Mouse (Mus musculus) liver, postnatal 0 days (tissue): ENCODE measurements around the gene Nfasc. TPM values are rescaled to one million over a fixed set of nuclear protein-coding genes. Genes with fewer than 3 reads are reported as not detected.

Source experiments
- ATAC-seq: fragments of 200-750 bp; cut with Nextera tagmentation; 2 replicates; pipeline ENCODE4 v1.8.0; 2017; ENCODE audit warnings: mild to moderate bottlenecking, moderate library complexity
- DNase-seq: peaks from one replicate; pipeline ENCODE4 v3.0.0-alpha.2; 2016
- H3K27ac ChIP-seq: fragments of 300-500 bp; sonication (generic); 2 replicates; pipeline ENCODE4 v1.5.1; 2014; ENCODE audit warnings: antibody characterized with exemption, moderate library complexity, mild to moderate bottlenecking, low read depth
- H3K27me3 ChIP-seq: fragments of 300-500 bp; sonication (generic); 2 replicates; pipeline ENCODE4 v1.6.1; 2014; ENCODE audit warnings: low read length, control low read depth, mixed read lengths; ENCODE audit not compliant: insufficient read depth
- H3K36me3 ChIP-seq: fragments of 300-500 bp; sonication (generic); replicated peaks from 2 replicates; pipeline ENCODE4 v1.6.1; 2014; ENCODE audit warnings: mild to moderate bottlenecking, control low read depth, low read length, moderate library complexity, mixed read lengths; ENCODE audit not compliant: insufficient read depth
- H3K4me1 ChIP-seq: fragments of 300-500 bp; sonication (generic); 2 replicates; pipeline ENCODE4 v1.6.1; 2014; ENCODE audit warnings: antibody characterized with exemption, mild to moderate bottlenecking, control low read depth; ENCODE audit not compliant: insufficient read depth
- H3K4me2 ChIP-seq: fragments of 300-500 bp; sonication (generic); 2 replicates; pipeline ENCODE4 v1.6.1; 2014; ENCODE audit warnings: low read depth, mild to moderate bottlenecking, low read length, moderate library complexity, mixed read lengths
- H3K4me3 ChIP-seq: fragments of 300-500 bp; sonication (generic); 2 replicates; pipeline ENCODE4 v1.5.1; 2014; ENCODE audit warnings: low read depth, low read length
- H3K9ac ChIP-seq: fragments of 300-500 bp; sonication (generic); replicated peaks from 2 replicates; pipeline ENCODE4 v1.6.1; 2014; ENCODE audit warnings: mild to moderate bottlenecking, moderate library complexity
- H3K9me3 ChIP-seq: fragments of 300-500 bp; sonication (generic); 2 replicates; pipeline ENCODE4 v1.6.1; 2016; ENCODE audit warnings: mild to moderate bottlenecking, control low read depth, low read length, mixed read lengths
- CTCF ChIP-seq: sonication (generic); IDR thresholded peaks from 2 replicates; pipeline ENCODE4 v1.5.1; 2016; ENCODE audit warnings: antibody characterized with exemption, low read depth
- EP300 ChIP-seq: IDR thresholded peaks from 2 replicates; pipeline ENCODE4 v1.6.1; 2016; ENCODE audit warnings: antibody characterized with exemption, low read depth, mild to moderate bottlenecking
- WGBS: fragments of 180-500 bp; shearing (Covaris S2); extraction: QIAGEN DNeasy Blood & Tissue Kit; methylation state at CpG from one replicate; pipeline ENCODE4 v1.1.7; 2014; ENCODE audit not compliant: insufficient replicate concordance; 5-methylcytosine and 5-hydroxymethylcytosine counted together
- polyA plus RNA-seq: library from polyadenylated mRNA; unstranded; fragments of >200 nt; fragmentation: Nextera tagmentation; extraction: Ambion mirVana; gene quantifications from 2 replicates; pipeline ENCODE4 v1.2.1, GENCODE M21; 2015

Nfasc gene
- polyA plus RNA-seq, result 0.05 and 0.09 TPM in 2 replicates

DNA sequence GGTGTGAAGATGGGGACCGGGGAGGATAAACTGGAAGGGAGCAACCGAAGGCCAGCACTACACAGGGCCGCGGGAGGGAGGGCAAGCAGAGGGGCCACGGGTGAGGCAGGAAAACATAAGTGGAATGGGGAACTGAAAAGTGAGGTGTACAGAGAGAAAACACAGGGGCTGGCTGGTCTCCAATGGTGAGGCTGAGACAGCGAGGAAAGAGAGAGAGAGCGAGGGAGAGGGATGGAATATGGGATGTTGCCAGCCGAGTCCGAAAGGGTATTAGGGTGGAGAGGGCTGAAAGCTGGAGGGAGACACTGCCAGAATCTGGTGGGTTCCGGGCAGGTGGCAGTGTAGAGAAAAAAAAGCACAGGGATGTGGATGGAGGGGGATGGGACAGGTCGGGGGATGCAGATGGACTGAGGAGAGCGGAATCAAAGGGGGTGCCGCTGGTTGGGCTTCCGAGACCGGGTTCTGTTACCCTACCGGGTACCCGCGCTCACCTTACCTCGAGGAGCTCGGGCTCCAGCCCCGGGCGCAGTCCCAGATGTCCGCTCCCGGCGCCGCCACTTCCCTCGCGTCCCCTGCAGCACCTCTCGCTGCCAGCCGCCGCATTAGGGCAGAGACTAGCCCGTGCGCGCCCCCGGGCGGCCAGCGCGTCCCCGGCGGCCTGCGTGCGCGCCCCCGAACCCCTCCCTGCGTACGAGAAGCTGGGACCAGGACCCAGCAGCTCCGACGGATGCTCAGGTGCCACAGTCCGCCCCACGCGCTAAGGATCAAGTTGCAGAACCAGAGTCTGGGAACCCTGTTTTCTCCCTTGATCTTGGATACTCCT is at the start of gene Nfasc:
Nfasc (minus strand) TSS at position 623 of the 823 bp plus-strand sequence.
- no peak within 1 kb of the TSS for H3K4me2 ChIP-seq
- TF ChIP-seq CTCF, result no peak
- no peak for TF ChIP-seq EP300
- no peak within 1 kb of the TSS; the same call in 1 of the 2 replicates for H3K4me3 ChIP-seq
- H3K27ac ChIP-seq, result no peak within 1 kb of the TSS
- H3K9ac ChIP-seq, result no peak within 1 kb of the TSS
- 8% methylated on average over 39 of the region's 51 CpGs for WGBS
- H3K9me3 ChIP-seq, result no peaks in the 10 kb centered on the region
- no peak for ATAC-seq
- peak; percentile 31 for DNase-seq
- H3K27me3 ChIP-seq, result peaks cover 27% of the 10 kb centered on the region
- H3K4me1 ChIP-seq, result no peaks in the 10 kb centered on the region
- H3K36me3 ChIP-seq, result no peaks in the 10 kb centered on the region

DNA sequence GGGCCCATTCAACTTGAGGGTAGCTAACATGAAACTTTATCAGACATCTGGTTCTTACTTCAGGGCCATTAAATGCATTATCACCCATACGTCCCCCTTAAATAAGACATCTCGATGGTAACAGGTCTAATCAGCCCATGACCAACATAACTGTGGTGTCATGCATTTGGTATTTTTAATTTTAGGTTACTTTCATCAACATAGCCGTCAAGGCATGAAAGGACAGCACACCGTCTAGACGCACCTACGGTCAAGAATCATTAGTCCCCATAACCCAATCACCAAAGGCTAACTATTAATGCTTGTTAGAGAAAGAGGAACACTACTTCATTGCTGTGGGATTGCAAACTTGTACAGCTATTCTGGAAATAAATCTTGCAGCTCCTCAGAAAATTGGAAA is 49.5 kb upstream of the Nfasc start:
- no peak overlapping the region for H3K4me2 ChIP-seq
- no peaks in the 10 kb centered on the region for H3K4me1 ChIP-seq
- 73% methylated on average over 6 of the region's 6 CpGs for WGBS
- H3K36me3 ChIP-seq, result no peaks in the 10 kb centered on the region
- no peaks in the 10 kb centered on the region for H3K9me3 ChIP-seq
- H3K27me3 ChIP-seq, result no peaks in the 10 kb centered on the region
- H3K4me3 ChIP-seq, result no peak overlapping the region
- ATAC-seq, result no peak
- no peak for DNase-seq
- H3K27ac ChIP-seq, result no peak overlapping the region
- TF ChIP-seq EP300 (no peak), CTCF (no peak)
- H3K9ac ChIP-seq, result no peak overlapping the region

GRCm38 (mm10) chr1:132786866-132787265 is 45.3 kb upstream of the Nfasc start:
- H3K4me3 ChIP-seq, result no peak overlapping the region
- H3K27me3 ChIP-seq, result no peaks in the 10 kb centered on the region
- TF ChIP-seq CTCF, result no peak
- no peak for TF ChIP-seq EP300
- no peak overlapping the region for H3K27ac ChIP-seq
- ATAC-seq (no peak), DNase-seq (no peak)
- H3K4me1 ChIP-seq, result no peaks in the 10 kb centered on the region
- H3K4me2 ChIP-seq, result no peak overlapping the region
- H3K9ac ChIP-seq, result no peak overlapping the region
- H3K9me3 ChIP-seq, result no peaks in the 10 kb centered on the region
- no peaks in the 10 kb centered on the region for H3K36me3 ChIP-seq
- 65% methylated on average over 5 of the region's 5 CpGs for WGBS

- TF ChIP-seq CTCF (no peak), EP300 (no peak)
- Histone ChIP-seq H3K27me3 (no peaks in the 10 kb centered on the region), H3K9me3 (no peaks in the 10 kb centered on the region), H3K4me2 (no peak overlapping the region), H3K4me3 (no peak overlapping the region), H3K9ac (no peak overlapping the region), H3K36me3 (no peaks in the 10 kb centered on the region), H3K4me1 (no peaks in the 10 kb centered on the region), H3K27ac (no peak overlapping the region)
- no peak for DNase-seq
- WGBS, result 60% methylated on average over 13 of the region's 13 CpGs
- ATAC-seq, result no peak
Observed at GRCm38 (mm10) chr1:132781607-132782445, 40.2 kb upstream of the Nfasc start.

DNA sequence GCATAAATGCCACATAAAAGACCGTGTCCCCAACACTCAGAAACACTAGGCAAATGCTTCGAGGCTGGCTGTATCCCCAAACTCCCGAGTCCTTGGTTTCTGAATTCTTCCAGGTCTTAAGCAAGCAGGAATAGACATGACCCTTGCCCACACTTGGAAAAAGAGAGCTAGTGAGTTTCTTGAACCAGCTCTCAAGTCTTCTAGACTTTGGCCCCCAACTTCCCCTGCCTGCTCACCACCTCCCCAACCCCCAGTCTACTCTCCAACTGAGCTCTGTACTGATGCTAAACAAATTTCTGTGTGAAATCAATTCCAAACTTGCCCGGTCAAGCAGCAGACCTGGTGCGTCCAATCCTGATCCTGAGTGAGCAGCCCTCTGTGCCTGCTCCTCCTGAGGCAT is 39.4 kb upstream of the Nfasc start:
- DNase-seq (no peak), ATAC-seq (no peak)
- Histone ChIP-seq H3K4me2 (no peak overlapping the region), H3K27ac (no peak overlapping the region), H3K4me3 (no peak overlapping the region), H3K36me3 (no peaks in the 10 kb centered on the region), H3K9me3 (no peaks in the 10 kb centered on the region), H3K27me3 (no peaks in the 10 kb centered on the region), H3K4me1 (no peaks in the 10 kb centered on the region), H3K9ac (no peak overlapping the region)
- TF ChIP-seq CTCF (no peak), EP300 (no peak)
- WGBS, result 60% methylated on average over 5 of the region's 5 CpGs

GRCm38 (mm10) chr1:132780254-132780653 is 38.7 kb upstream of the Nfasc start:
- H3K9ac ChIP-seq, result no peak overlapping the region
- no peak overlapping the region for H3K4me3 ChIP-seq
- H3K27ac ChIP-seq, result no peak overlapping the region
- no peak for TF ChIP-seq EP300
- TF ChIP-seq CTCF, result no peak
- no peak for ATAC-seq
- 67% methylated on average over 1 of the region's 1 CpGs for WGBS
- no peaks in the 10 kb centered on the region for H3K4me1 ChIP-seq
- no peaks in the 10 kb centered on the region for H3K27me3 ChIP-seq
- no peak for DNase-seq
- H3K4me2 ChIP-seq, result no peak overlapping the region
- H3K36me3 ChIP-seq, result no peaks in the 10 kb centered on the region
- H3K9me3 ChIP-seq, result no peaks in the 10 kb centered on the region
